Mouse (Mus musculus): ENCODE results near the gene Gm5148.

GRCm38 (mm10) chr3:37739996-37740395 is 15.7 kb upstream of the Gm5148 start:
- no peak for TF ChIP-seq ZNF384 (IDR thresholded peaks at IDR 0.05; ENCODE audit: low read depth, low read length)
- TF ChIP-seq HCFC1 (IDR thresholded peaks at IDR 0.05; ENCODE audit: borderline replicate concordance, insufficient read depth, low read length), result no peak
- no peak for TF ChIP-seq ZC3H11A (IDR thresholded peaks at IDR 0.05; ENCODE audit: borderline replicate concordance, low read depth, low read length)
- TF ChIP-seq CHD2 (IDR thresholded peaks at IDR 0.05; ENCODE audit: low read depth, low read length), result no peak
